Comparison of ENCODE assay signal across 8 mouse cellular contexts in the genomic region with DNA sequence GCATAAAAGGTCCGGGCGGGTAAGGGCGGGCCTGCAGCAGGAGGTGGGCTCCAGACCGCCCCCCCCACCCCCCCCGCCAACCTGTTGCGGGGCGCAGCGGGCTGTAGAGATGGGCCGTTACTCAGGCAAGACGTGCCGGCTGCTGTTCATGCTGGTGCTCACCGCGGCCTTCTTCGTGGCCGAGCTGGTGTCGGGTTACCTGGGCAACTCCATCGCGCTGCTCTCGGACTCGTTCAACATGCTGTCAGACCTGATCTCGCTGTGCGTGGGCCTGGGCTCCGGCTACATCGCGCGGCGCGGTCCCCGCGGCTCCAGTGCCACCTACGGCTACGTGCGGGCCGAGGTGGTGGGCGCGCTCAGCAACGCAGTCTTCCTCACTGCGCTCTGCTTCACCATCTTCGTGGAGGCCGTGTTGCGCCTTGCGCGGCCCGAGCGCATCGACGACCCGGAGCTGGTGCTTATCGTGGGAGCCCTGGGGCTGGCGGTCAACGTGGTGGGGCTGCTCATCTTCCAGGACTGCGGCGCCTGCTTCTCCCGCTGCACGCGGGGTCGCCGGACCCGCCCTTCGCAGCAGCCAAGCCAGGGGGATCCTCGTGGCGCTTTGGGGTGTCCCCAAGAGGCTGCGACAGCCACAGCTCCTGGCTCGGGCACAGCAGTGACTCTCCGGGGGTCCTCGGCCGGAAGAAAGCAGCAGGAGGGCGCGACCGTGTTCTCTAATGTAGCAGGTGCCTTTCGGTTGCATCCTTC. TPM values are rescaled to one million over a fixed set of nuclear protein-coding genes. Genes with fewer than 3 reads are reported as not detected.
A peak's percentile ranks its signal among the peaks of the same experiment; 100 is the strongest.
DNase-seq lines count a peak whose midpoint lies in the region; ATAC-seq and TF ChIP-seq lines count a peak whose summit lies in the region.

No protein-coding gene starts in this region.

- TF ChIP-seq POLR2A in limb, embryonic 14.5 days (IDR thresholded peaks at IDR 0.05; ENCODE audit: borderline replicate concordance, extremely low read depth, insufficient read depth, insufficient read length) = no peak

- peak overlapping the region; percentile 93 for H3K4me2 ChIP-seq in lung, embryonic 14.5 days
- H3K4me2 ChIP-seq in hindbrain, embryonic 15.5 days = peak overlapping the region; percentile 92
- peak overlapping the region; percentile 99 for H3K4me2 ChIP-seq in limb, embryonic 14.5 days (replicated peaks; ENCODE audit: low read depth, low read length, severe bottlenecking)

- DNase-seq in lung, embryonic 14.5 days = peak; percentile 56
- no peak for DNase-seq in lung, adult 18-20 months
- DNase-seq in cerebellum, adult 11 months = peak; percentile 24
- no peak for DNase-seq in limb, embryonic 14.5 days (ENCODE audit: low spot score)
- peak; percentile 51 for DNase-seq in right cerebral cortex, adult 18-20 months
- DNase-seq in T-cell, adult 2 months (ENCODE audit: low spot score) = no peak

- peak overlapping the region; percentile 47 for H3K4me3 ChIP-seq in lung, embryonic 14.5 days (ENCODE audit: low read depth, low read length)
- H3K4me3 ChIP-seq in erythroblast, embryonic 14.5 days (replicated peaks) = peak overlapping the region; percentile 87
- H3K4me3 ChIP-seq in hindbrain, embryonic 15.5 days = peak overlapping the region; percentile 57
- H3K4me3 ChIP-seq in limb, embryonic 14.5 days (replicated peaks; ENCODE audit: low read length) = peak overlapping the region; percentile 53

- no peaks in the 10 kb centered on the region for H3K4me1 ChIP-seq in lung, embryonic 14.5 days (ENCODE audit: insufficient read depth)
- H3K4me1 ChIP-seq in erythroblast, embryonic 14.5 days (ENCODE audit: control insufficient read depth) = peaks cover 87% of the 10 kb centered on the region
- H3K4me1 ChIP-seq in hindbrain, embryonic 15.5 days (replicated peaks) = peaks cover 25% of the 10 kb centered on the region
- H3K4me1 ChIP-seq in limb, embryonic 14.5 days (ENCODE audit: control insufficient read depth, insufficient read depth, low read length) = peaks cover 4% of the 10 kb centered on the region; the same call in 1 of the 2 replicates

- WGBS in lung, embryonic 14.5 days = under 1% methylated on average over 71 of the region's 71 CpGs
- under 1% methylated on average over 70 of the region's 71 CpGs for WGBS in hindbrain, embryonic 15.5 days
- under 1% methylated on average over 53 of the region's 71 CpGs for WGBS in limb, embryonic 14.5 days

- H3K27me3 ChIP-seq in lung, embryonic 14.5 days (ENCODE audit: insufficient read depth, low read length) = peaks cover 33% of the 10 kb centered on the region
- peaks cover 7% of the 10 kb centered on the region for H3K27me3 ChIP-seq in erythroblast, embryonic 14.5 days (ENCODE audit: control insufficient read depth)
- no peaks in the 10 kb centered on the region for H3K27me3 ChIP-seq in hindbrain, embryonic 15.5 days
- peaks cover 31% of the 10 kb centered on the region for H3K27me3 ChIP-seq in limb, embryonic 14.5 days (ENCODE audit: control insufficient read depth, insufficient read depth, low read length)

- no peaks in the 10 kb centered on the region for H3K9me3 ChIP-seq in lung, embryonic 14.5 days (ENCODE audit: low read depth, low read length)
- peaks cover 4% of the 10 kb centered on the region; the same call in 1 of the 2 replicates for H3K9me3 ChIP-seq in erythroblast, embryonic 14.5 days (ENCODE audit: control insufficient read depth, low read length)
- H3K9me3 ChIP-seq in hindbrain, embryonic 15.5 days = no peaks in the 10 kb centered on the region
- H3K9me3 ChIP-seq in limb, embryonic 14.5 days (ENCODE audit: control insufficient read depth, low read length) = no peaks in the 10 kb centered on the region

- H3K27ac ChIP-seq in lung, embryonic 14.5 days (ENCODE audit: low read depth) = no peak overlapping the region; the same call in 1 of the 2 replicates
- peak overlapping the region; percentile 67 for H3K27ac ChIP-seq in hindbrain, embryonic 15.5 days (replicated peaks)
- H3K27ac ChIP-seq in limb, embryonic 14.5 days (replicated peaks; ENCODE audit: low read depth, low read length) = no peak overlapping the region

- TF ChIP-seq CTCF in lung, embryonic 14.5 days (IDR thresholded peaks at IDR 0.05; ENCODE audit: low read depth) = no peak

- H3K9ac ChIP-seq in lung, embryonic 14.5 days = peak overlapping the region; percentile 48
- H3K9ac ChIP-seq in hindbrain, embryonic 15.5 days = peak overlapping the region; percentile 78
- peak overlapping the region; percentile 48 for H3K9ac ChIP-seq in limb, embryonic 14.5 days (ENCODE audit: low read depth, low read length, severe bottlenecking)

- no peaks in the 10 kb centered on the region for H3K36me3 ChIP-seq in lung, embryonic 14.5 days (ENCODE audit: insufficient read depth)
- H3K36me3 ChIP-seq in erythroblast, embryonic 14.5 days (ENCODE audit: control insufficient read depth) = peaks cover 65% of the 10 kb centered on the region
- no peaks in the 10 kb centered on the region for H3K36me3 ChIP-seq in hindbrain, embryonic 15.5 days
- H3K36me3 ChIP-seq in limb, embryonic 14.5 days (ENCODE audit: control insufficient read depth, insufficient read depth, low read length) = no peaks in the 10 kb centered on the region

- ATAC-seq in lung, embryonic 14.5 days (ENCODE audit: insufficient read depth) = peak; percentile 79
- peak; percentile 72 for ATAC-seq in hindbrain, embryonic 15.5 days (ENCODE audit: low FRiP score, low read depth)
- peak; percentile 77 for ATAC-seq in limb, embryonic 14.5 days (ENCODE audit: low FRiP score, low read depth)

RNA-seq across cellular contexts. Expression of a gene that starts 0.5 kb away (rescaled TPM):
- polyA plus RNA-seq in lung, embryonic 14.5 days (2014; fragmentation: Nextera tagmentation; extraction: Ambion mirVana) = 0.09 TPM in 1 of 2 replicates, not detected in the other
- 1.2 and 1.4 TPM in 2 replicates for polyA plus RNA-seq in erythroblast, embryonic 14.5 days (2012)
- 7.1 and 8.7 TPM in 2 replicates for polyA plus RNA-seq in hindbrain, embryonic 15.5 days (2015; fragmentation: Nextera tagmentation; extraction: Ambion mirVana)
- polyA plus RNA-seq in limb, embryonic 14.5 days (2012; rRNA removed) = 0.70 and 0.74 TPM in 2 replicates
- 0.26 and 0.36 TPM in 2 replicates for polyA plus RNA-seq in limb, embryonic 14.5 days (2014; fragmentation: Nextera tagmentation; extraction: Ambion mirVana)

Comparison
In these comparisons a context has a peak if more than half of its experiments do, and no peak if none do; other contexts are left out.
1. DNase-seq: peak in lung, embryonic 14.5 days (single experiment), cerebellum, adult 11 months (single experiment) and right cerebral cortex, adult 18-20 months (single experiment); none in lung, adult 18-20 months (0 of 2), limb, embryonic 14.5 days (single experiment) and T-cell, adult 2 months (single experiment).
2. Peak in every context shown above with its lines, with median percentiles within 50 percentile points of each other: ATAC-seq, H3K4me2 ChIP-seq, H3K4me3 ChIP-seq and H3K9ac ChIP-seq.